Mouse (Mus musculus): ENCODE results near the gene Lonp1.
"Not testable (repeated sequence)": the region's sequence is repeated elsewhere in the genome, so short reads cannot be mapped to it uniquely, and the experiment has no call there.

The Lonp1 gene

DNA sequence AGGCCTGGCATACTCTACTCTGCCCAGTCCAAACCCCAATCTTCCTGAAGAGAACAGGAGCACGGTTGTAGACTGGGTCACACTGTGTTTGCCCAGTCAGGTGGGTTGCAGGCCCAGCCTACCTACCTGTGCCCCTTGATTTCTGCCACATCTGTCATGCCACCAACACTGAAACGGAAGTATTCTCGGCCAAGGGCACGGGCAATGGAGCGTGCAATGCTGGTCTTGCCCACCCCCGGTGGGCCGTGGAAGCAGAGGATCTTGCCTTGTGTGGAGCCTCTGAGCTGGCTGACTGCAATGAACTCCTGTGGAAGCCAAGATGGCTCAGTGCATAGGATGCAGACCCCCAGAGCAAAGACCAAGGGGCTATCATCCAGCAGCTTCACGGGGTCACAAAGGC is 9.1 kb downstream of the Lonp1 start:
- no peak for DNase-seq

DNA sequence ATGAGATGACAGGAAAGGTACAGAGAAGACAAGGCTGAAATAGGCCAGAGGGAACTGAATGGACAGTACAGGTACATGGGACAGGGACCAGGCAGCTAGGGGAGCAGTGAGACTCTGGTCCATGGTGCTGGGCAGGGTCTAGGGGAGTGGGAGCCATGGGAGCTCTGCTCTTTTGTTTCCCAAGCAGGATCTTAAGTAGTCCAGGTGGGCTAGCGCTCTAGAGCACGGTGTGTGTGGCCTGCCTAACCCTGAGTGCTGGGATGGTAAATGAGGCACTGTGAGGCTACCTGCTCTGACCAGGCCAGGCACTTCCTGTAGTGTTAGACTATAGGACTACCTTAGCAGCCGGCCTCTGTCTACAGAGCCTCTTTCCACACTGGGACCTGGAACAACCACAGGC is 10.0 kb downstream of the Lonp1 start:
- DNase-seq, result no peak

DNA sequence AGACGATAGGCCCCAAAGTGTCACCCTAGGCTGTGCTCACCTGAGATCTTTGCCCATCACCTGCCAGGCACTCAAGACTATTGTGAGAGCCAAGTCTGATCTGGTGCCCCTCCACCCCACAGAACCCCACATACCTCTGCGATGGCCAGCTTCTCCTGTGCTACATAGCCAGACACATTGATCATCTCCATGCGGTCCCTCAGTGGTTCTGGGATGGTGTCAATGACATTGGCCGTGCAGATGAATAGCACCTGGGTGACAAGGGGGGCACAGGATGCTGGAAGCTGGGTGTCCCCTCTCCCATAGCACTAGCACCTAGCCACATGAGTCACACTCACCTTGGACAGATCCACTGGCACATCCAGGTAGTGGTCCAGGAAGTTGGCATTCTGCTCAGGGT is 10.9 kb downstream of the Lonp1 start:
- DNase-seq, result no peak

DNA sequence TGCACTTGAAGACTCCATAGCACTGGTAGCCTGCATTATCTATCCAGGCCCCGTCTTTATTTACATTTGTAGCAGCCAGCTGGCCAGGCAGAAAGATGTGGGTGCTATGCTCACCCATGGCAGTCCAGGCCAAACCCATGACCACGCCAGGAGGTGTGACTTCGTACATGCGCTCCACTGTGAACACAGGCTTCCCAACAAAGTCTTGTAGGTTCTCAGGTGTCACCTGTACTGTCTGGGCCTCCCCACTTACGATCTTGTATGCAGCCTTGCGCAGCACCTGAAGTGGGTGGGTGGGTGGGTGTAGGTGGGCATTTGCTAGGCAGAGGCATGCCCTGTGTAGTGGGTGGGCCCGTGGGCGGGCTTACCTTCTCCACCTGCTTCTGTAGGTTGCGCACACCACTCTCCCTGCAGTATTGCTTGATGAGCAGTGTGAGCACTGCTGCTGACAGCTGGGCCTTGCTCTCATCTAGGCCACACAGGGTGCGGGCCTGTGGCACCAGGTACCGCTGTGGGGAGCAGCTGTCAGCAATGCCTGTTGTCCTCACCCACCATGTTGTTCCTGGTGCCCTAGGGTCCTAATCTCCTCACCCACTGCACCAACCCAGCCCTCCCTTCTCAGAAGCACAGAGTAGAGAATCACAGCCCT is 11.4 kb downstream of the Lonp1 start:
- DNase-seq, result no peak

DNA sequence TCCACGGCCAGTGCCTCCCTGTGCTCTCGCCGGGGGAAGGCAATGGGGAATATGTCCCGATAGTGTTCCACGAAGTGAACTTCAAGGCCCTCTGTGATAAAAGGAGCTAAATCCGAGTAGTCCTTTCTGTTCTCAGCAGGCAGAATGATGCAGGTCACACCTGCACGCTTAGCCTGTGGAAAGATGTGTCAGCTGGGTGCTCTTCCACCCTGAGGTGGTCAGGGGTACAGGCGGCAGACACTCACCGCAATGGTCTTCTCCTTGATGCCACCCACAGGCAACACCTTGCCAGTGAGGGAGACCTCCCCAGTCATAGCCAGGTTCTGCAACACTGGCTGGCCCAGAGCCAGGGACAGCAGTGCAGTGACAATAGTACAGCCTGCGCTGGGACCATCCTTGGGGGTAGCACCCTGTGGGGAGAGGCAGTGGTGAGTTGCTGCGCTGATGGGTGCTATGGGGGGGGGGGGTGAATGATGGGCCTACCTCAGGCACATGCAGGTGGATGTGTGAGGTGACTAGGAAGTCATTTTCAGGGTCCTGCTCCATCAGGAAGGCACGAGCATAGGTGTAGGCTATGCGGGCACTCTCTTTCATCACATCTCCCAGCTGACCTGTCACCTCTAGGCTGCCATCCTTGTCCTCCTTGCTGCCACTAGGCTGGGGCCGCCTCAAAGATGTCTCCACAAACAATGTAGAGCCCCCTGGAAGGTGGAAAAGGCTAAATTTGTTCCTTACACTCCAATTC is 12.1 kb downstream of the Lonp1 start:
- DNase-seq, result no peak

DNA sequence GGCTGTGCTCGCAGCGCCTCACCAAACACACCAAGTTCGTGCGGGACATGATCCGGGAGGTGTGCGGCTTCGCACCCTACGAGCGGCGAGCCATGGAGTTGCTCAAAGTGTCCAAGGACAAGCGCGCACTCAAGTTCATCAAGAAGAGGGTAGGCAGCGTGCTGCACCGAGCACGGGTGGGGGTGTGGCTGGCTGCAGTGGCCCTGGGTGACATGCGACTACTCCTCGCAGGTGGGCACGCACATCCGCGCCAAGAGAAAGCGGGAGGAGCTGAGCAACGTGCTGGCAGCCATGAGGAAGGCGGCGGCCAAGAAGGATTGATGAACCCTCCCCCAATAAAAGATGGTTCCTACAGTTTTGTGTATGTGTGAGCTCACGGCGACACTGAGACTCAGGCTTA is 12.8 kb downstream of the Lonp1 start:
- not testable (repeated sequence) for DNase-seq

DNA sequence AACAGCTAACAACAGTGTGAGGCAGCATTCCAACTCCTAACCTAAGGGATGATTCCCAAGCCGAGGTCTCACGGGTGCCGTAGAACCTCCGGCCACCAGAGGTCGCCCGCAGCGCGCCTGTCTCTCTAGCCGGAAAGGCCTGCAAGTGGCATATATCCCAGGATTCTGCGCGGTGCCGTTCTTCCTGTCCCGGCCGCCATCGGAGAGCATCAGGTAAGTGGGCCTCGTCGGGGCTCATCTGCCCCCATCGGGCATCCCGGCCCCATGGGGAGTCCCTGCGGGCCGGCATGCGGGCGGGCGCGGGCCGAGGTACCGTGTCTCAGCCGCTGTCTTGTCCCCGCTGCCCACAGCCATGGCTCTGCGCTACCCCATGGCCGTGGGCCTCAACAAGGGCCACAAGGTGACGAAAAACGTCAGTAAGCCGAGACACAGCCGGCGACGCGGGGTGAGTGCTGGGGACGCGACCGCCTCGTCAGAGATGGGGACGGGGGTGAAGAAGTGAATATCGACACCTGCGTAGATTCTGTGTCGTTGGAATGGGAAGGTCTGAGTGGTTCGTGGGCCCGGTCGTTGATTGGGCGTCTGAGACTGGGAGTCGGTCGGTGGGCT is 13.3 kb downstream of the Lonp1 start, which contains the start of gene Rpl36:
Gene Rpl36 (plus strand): TSS at position 181 of the 609 bp plus-strand sequence.
- DNase-seq, result peak; percentile 84 to 87

DNA sequence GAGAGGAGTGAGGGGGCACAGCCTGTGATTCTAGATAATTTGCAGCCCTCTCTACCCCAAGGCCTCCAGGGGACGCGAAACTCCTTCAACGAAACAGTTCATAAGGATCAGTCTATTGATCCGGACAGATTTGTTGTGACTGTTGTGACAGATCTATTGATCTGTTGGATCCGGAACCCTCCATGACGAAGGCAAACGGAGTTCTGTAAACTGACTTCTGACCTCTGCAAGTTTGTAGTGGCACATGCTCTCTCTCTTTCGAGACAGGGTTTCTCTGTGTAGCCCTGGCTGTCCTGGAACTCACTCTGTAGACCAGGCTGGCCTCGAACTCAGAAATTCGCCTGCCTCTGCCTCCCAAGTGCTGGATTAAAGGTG is 14.1 kb downstream of the Lonp1 start:
- not testable (repeated sequence) for DNase-seq

DNA sequence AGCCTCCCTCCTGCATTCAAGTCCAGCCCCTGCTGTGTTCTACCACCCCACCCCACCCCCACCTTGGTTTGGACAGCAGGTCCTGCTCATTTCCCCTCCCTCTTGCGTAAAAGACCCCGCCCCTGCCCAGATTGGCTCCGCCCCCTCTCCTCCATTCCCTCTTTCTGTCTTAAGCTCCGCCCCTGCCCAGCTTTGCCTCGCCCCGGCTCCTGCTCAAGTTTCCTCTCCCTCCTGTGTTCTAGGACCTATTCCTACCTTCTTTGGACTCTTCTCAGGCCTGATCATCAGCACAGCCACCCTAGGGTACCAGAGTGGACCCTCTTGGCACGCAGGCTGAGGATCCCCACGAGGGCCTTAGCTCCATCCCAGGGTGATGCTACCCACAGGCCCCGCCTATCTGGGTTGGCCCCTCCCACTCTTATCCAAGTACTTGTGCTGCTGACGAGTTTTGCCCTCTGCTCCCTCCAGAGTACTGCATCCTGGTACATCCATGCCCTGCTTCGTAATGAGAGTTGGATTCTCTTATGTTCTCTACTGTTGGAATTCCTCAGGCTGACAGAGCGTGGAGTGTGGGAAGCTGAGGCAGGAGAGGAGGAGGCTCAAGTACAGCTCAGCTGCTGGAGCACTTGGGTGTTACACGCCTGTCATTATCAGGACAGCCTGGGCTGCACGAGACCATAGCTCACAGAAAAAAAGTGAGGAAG is 14.7 kb downstream of the Lonp1 start:
- no peak for DNase-seq

DNA sequence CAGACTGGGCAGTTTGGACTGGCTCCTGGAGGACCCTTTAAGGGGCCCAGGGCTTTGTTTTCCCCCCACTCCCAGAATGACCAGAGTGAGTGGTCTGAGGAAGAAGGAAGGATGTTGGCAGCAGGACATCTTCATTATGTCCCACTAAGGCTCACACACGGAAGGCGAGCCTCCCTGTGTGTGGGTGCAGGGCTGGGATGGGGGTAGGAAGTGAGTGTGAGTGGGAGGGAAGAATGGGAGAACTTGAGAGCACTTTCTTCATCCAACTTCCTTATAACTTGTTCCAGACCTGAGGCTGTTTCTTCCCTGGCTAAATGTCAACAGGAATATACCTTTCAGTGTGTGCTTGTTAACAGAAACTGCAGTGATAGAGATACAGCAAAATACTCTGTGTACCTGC is 15.4 kb downstream of the Lonp1 start:
- DNase-seq, result no peak

DNA sequence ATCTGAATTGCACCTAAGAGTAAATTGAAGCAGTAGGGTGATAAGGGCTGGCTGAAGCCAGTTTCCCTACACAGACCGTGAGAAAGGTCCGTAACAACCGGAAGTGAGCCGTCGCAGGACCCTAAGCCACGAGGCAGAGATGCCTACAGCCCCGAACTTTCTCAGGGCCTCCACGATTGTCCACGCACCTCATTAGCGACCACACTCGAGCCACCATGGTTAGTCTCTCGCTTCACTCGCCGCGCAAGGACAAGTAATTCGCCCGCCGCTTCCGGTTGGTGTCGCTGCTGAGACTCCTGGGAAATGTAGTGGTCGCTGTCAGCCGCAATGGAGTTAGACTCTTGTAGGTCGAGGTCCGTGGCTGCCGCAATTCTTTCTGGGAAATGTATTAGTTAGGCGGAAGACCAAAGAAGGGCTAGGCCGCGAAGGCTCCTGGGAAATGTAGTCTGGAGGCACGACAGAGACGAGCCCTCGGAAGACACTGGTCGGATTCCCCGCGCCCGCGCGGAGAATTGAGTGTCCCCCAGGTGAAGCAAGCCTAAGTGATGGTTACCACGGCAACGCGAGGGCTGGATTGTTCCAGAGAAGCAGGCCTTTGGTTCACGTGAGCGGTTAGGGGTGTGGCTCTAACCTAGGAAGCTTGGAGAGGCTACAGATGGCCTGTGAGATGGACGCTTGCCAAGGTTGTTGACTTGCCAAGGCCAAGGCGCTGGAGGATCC is 17.1 kb downstream of the Lonp1 start, which contains the start of gene 2410015M20Rik:
Gene 2410015M20Rik (minus strand): TSS at position 320 of the 720 bp plus-strand sequence.
- peak; percentile 90 to 95 for DNase-seq

DNA sequence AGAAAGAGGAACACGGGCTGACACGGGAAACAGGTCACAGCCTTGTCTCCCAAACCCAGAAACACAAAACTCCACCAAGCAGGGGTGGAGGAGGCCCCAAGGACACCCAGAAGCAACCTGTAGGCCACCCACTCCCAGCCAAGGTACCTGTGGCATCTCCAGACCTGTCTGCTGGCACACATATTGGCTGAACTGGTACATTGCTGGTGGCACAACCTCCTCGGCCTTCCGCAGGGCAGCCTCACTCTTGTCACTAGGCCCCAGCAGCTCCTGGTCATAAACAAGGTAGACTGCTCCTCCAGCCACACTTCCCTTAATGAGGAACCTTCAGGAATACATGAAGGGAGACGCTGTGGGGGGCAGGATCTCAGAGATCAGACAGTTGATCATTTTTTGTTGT is 18.0 kb downstream of the Lonp1 start:
- no peak for DNase-seq

DNA sequence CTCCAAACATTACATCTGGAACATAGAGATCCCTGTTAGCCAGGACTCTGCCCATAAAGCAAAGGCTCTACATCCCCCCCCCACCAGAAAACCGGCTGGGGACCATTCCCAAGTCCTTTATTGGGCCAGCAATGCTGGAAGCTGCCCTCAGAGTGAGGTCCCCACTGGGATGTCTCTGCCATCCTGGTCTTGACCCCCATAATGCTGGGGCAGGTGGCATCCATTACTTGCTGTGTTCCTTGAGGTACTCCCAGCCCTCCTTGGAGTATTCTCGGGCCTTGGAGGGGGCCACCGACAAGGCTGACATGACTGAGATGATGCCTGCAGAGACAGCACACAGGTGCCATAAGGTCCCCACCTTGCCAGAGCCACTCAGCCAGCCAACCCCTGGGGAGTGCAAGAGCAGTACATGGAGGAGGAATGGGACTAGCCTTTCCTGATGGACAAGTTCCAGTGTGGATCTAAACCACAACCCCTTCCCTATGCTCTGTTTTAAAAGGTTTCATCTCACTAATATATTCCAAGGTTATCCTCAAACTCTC is 19.1 kb downstream of the Lonp1 start:
- DNase-seq, result no peak

DNA sequence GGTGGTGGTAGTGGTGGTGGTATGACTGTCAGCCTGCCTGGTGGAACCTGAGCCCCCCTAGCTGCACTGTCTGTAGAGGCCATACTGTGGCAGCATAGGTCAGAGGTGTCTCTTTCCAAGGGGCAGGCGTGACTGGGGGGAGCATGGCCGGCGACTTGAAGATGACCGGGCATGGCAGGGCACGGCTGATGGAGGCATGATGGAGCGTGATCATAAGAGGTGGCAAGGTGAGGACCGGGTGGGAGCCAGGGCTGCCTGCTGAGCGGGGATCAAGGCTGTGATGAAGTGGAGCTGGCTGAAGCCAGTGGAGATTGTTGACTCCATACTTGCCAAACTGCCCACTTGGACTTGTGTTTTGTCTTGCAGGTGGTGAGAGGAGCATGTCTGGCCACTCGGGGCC is 21.3 kb downstream of the Lonp1 start:
- DNase-seq, result no peak

DNA sequence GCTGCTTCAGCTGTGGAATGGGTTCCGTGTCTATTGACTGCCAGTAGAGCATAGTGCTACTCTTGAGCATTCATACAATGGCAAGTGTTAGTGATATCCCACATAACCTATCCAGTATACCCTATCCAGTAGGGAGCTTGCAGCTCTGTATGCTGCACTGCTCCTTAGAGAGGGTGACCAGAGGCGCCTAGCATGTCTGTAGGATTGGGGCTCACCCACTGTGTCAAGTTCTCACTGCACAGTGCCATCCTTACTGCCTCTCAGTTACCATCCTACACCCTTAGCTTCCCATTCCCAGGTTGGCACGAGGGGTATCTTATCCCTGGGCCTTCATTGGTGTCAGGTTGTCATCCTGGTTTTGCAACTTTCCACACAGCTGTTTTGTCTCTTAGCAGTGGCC is 22.3 kb downstream of the Lonp1 start:
- DNase-seq, result no peak

DNA sequence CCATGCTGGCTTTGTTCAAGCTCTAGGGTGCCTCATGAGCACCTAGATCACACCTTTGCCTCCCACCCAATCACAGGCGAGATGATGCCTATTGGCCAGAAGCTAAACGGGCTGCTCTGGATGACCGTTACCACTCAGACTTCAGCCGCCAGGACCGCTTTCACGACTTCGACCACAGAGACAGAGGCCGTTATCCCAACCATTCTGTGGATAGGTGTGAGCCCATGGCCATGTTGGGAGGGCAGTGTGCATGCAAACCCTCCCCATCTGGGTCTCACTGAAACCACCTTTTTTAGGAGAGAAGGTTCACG is 22.7 kb downstream of the Lonp1 start:
- no peak for DNase-seq

DNA sequence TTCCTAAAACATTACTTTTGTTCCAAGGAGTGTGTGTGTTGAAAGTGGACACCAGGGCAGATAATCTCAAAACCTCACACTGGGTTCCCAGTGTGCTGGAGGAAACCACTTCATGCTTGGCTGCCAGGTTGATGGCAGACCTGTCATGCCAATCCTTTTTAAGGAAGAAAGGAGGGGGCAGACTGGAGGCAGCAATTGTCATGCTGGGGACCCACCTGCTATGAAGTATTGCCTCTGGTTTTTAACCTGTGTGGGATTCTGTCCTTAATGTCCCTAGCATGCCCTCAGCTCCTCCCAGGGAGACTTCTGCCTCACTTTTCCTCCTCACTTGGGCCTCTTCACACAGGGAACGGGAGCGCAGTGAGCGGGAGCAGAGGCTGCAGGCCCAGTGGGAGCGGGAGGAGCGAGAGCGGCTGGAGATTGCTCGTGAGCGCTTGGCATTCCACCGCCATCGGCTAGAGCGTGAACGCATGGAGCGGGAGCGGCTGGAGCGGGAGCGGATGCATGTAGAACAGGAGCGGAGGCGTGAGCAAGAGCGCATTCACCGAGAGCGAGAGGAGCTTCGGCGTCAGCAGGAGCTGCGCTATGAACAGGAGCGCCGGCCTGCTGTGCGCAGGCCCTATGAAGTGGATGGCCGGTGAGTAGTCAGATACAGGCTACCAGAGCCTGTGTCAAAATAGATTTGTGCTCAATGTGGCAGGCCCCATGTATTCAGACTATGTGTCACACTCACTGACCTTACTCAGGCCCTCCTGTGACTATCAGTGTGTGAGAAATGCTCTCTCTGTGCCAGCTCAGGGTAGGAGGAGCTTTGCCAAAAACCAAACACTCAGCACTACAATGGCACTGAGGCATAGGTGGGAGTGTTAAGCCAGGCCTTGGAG is 23.3 kb downstream of the Lonp1 start:
- no peak for DNase-seq

DNA sequence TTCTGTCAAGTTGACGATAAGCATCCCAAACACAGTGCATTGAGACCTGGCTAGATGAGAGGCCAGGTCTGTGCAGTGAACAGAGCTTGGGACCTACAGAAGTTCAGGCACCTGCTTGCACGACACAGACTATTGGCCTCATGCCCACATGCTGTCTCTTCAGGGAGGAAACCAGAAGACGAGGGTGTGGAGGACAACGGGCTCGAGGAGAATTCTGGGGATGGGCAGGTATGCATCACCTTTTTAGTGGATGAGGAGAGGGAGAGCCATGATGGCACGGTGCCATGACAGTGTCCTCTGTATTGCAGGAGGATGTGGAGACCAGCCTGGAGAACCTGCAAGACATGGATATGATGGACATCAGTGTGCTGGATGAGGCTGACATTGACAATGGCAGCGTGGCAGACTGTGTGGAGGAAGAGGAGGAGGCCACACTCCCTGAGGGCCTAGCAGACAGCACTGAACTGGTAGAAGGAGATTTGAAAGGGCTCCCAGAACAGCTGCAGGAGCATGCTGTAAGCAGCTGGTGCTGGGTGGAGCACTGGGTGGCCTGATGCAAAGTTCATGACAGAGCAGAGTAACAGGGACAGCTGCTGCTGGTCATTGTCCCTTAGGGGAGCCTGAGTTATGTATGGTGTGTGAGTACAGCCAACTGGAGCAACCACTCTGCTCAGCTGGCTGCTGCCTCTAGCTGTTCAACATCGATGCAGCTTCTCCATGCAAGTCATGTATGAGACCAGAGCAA is 33.0 kb downstream of the Lonp1 start:
- no peak for DNase-seq

DNA sequence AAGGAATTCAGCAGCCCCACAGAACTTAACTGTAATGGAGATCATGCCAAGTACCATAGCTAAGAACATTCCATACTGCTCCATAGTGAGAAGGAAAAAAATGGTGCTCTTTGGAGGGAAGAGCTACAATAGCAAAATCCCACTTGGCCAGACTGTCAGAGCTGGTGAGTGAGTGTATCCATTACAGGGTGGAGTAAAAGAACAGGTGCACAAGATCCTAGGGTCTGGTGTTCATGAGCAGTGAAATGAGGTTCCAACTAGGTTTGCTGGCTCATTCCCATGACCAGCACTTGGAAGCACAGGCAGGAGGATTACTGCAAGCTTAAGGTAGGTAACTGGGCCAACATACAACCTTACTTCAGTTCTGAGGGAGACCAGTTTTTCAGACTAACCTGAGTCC is 34.1 kb downstream of the Lonp1 start:
- DNase-seq, result no peak

DNA sequence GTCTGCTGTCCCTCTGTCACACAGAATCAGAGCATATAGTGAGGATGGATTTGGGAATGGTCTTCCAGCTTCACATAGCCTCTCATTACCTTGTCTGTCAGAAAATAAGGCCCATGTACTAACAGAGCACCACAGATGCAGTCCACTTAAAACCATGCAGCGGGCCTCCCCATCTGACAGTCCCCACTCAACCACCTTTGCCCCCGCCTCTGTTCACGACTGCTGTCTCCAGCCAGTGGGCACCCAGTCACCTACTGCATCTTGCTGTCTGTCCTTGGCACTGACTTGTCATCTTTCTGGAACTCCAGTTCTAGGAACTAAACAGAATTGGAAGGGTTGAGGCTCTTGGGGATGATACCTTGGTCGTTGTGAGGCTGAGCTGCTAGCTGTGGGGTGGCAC is 37.8 kb downstream of the Lonp1 start:
- DNase-seq, result no peak

DNA sequence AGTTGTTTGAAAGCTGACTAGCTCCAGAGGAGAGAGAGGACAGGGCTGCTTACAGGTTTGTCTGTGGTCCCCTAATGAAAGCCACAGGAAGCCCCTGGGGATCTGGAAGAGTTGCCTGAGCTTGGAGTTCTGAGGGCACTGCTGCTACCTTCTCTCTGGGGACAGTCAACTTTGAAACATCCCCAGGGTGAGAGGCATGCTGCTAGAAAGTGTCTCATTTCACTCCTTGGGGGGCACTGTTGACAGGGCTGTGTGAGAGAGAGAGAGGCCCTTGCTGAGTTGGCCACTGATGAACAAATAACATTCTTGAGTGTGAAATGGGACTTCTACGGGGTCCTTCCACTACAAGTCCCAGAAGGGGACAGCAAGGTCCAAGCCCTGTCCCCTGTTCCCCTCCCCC is 38.9 kb downstream of the Lonp1 start:
- DNase-seq, result no peak

All from thymus, adult 18-20 months (tissue).